Mouse (Mus musculus) liver, embryonic 18 days (tissue): Measurements from ENCODE around the gene Fam122a. TPM values are rescaled to one million over a fixed set of nuclear protein-coding genes. Genes with fewer than 3 reads are reported as not detected.

Experiments used
- polyA plus RNA-seq: library from polyadenylated mRNA; depleted of rRNA; stranded (reverse); fragments of >200 nt; gene quantifications from 2 replicates; pipeline ENCODE4 v1.2.3, GENCODE M21; 2012; rRNA removed

The Fam122a gene
- 12.5 and 13.8 TPM in 2 replicates for polyA plus RNA-seq

GRCm38 (mm10) chr19:24476929-24477882, at the start of gene Fam122a:
Gene Fam122a, minus strand, starts transcription at chr19:24477356.

Other genes starting within 250 kb of the Fam122a start
- gene Fxn, start 196.8 kb downstream of the Fam122a start, polyA plus RNA-seq = 15.0 and 15.7 TPM in 2 replicates
- gene Pip5k1b, start 78.5 kb upstream of the Fam122a start, polyA plus RNA-seq = 3.6 and 4.0 TPM in 2 replicates
- gene Tmem252, start 196.7 kb upstream of the Fam122a start, polyA plus RNA-seq = 0.17 and 0.19 TPM in 2 replicates